Mouse (Mus musculus): Measurements from ENCODE around the gene Tnxb.

Gene Tnxb

DNA sequence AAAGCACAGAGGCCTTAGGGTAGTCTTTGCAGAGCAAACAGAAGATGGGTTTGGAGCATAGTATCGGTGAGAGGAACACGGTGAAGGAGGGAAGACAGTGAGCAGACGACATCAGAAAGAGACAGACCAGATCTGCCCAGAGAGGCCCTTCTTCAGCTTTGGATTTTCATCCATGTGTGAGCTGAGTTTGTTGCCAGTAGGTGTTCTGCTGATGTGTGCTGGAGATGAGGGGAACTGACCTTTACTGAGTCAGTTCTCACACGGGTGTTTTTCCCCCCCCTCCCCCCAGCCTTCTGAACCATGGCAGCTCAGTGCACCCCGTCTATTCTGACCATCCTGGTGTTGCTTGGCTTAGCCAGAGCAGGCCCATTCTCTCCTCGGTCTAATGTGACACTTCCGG lies at the start of gene Tnxb:
Gene Tnxb, plus strand, starts transcription at position 301 of the 400 bp plus-strand sequence.
- no peak for DNase-seq (ENCODE audit: low read depth, low spot score)

DNA sequence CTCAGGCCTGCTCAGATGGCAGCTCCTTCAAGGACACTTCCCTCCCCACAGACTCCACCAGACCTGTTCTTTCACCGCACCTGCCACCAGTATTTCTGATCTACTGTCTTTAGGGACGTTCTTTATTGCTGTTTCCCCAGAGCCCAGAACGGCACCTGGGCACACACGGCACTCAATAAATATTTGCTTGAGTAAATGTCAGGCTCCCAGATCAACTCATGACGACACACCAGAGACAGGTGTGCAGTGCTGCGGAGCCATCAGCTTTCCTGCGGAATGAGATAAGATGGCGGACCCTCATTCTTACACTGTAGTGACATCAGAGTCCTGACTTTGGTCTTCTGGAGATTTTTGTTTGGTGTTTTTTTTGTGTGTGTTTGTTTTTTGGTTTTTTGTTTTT lies 49.3 kb upstream of the Tnxb start:
- no peak for DNase-seq (ENCODE audit: low read depth, low spot score)

DNA sequence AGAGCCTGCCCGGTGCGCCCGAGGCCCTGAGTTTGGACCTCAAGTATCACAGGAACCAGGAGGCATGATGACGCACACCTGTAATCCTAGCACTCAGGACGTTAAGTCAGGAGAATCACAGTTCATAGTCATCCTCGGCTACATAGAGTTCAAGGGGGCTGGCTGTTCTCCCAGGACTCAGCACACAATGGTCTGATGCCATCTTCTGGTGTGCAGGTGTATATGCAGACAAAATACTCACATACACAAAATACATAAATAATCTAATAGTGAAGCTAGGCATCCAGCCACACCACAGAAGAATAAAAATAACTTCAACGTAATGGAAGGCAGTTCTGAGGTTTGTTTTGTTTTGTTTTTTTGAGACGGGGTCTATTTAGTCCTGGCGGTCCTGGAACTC lies 47.2 kb upstream of the Tnxb start:
- DNase-seq (ENCODE audit: low read depth, low spot score), result no peak

DNA sequence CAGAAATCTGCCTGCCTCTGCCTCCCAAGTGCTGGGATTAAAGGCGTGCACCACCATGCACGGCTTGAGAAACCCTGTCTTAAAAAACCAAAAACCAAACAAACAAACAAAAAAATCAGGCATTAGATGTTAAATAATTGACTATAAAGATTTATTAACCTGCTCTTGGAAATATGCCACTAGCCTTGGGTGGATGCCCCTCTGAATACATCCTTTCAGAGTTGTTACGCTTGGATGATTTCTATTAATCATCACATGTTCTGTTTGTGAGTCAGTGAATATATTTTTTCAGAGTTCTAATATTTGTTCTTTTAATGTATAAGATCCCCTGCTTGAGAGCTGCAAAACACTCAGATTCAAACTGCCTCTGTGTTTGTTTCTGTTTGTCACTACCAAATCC lies 45.4 kb upstream of the Tnxb start:
- no peak for DNase-seq (ENCODE audit: low read depth, low spot score)

DNA sequence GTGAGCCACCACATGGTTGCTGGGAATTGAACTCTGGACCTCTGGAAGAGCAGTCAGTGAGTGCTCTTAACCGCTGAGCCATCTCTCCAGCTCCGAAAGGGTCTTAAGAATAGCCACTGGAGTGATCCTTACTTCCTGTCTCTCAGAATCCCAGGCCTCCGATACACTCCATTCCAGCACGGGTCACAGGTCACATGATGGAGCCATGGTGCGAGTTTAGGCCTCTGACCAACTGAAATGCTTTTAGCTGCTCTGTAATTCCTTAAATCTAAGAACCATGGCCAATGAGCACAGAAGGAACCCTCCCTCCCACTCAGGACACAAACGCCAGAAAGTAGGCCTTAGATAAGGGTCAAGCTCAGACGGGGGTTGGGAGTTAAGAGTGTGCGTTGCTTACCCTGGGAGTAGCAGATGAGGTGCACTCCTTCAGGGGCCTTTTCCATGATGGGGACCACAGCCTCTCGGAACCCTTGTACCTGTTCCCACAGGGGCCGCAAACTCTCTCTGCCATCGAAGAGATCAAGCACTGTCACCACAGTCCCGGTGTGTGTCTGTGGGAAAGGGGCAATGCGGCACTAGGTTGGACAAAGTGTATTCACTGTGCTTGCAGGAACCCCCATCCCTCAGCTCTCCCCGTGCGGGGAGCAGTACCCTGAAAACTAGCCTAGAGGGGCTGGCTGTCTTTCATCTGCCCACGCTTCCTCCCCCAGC lies 44.1 kb upstream of the Tnxb start:
- no peak for DNase-seq (ENCODE audit: low read depth, low spot score)

DNA sequence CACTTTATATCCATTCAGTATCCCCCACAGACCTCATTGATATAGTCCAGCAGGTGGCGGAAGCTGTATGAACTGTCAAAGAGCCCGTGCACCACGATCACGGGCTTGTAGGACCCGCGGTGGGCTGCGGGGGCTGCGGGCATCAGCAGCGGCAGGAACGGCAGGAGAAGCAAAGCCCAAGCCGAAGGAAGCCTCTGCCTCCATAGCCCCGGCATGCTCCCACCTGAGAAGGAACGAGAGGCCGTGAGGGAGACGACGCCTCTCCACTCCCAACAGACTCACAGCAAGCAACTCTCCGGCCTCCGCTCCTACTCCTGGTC lies 43.6 kb upstream of the Tnxb start:
- peak; percentile 72 for DNase-seq (ENCODE audit: low read depth, low spot score)

DNA sequence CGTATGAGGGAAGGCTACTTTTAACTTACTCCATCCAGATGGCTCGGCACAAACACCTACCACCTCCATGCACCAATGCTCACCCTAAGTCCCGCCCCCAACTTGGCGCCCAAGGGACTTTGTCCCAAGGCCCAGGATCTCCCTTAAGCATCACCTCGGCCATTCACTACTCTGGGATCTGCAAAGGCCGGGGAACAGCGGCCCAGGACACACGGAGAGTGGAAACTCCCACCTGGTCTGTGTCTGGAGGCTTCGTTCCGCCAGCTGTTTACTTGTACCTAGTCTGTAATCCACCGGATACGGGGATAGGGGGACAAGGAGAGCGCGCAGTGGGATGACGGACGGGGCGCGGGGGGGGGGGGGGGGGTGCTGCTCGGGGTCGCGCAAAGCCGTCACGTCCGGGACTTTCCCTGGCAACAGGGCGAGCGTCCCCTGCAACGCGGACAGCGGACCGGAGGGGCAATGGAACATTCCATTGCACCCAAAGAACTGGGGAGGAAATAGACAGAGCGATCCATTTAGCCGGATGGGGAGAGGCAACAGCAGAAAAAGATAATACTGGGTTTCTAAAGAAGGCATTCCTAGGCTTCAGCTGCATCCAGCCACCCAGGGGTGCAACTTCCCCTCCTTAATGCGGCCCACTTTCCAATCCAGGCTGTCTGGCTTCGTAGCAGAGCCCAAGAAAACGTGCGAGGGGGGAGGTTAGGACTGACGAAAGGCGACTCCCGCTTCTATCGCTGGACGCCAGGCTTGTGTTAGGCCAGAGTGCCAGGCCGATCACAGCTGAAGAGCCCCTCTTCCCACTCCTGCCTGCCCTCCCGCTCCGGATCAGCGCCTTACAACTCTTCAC lies 43.0 kb upstream of the Tnxb start:
- DNase-seq (ENCODE audit: low read depth, low spot score), result peak; percentile 91

DNA sequence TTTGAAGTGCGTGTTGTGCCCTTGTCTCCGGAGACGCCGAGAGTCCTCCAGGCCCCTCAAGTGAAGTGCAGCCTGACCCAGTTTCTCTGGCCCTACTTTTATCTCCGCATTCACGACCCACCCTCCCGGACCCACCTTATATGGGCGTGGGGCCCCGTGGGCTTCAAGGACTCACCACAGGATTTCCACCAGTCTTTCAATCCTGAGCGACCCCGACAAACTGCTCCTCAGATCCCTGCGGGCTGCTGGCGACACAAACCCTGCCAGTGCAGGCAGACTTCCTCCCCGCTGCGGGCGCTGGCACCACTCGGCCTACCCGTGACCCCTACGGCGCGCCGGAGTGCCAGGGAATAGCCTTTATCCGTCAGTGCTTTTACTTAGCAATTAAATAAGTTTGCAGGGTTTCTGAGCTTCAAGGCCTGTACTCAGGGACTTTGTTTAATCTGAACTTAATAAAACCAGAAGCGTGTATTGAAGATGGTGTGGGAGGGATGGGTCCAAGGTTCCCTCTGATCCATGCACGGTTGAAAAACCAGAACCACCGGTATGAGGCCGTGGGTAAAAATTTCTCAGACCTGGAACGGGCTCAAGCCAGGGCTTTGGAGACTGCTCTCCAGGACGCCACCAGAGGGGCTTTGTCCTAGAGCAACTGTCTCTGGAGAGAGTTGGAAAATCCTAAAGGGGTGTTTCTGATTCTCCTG lies 42.2 kb upstream of the Tnxb start, which contains the start of gene Ppt2:
Gene Ppt2, minus strand, starts transcription at position 568 of the 701 bp plus-strand sequence.
- peak; percentile 45 for DNase-seq (ENCODE audit: low read depth, low spot score)

DNA sequence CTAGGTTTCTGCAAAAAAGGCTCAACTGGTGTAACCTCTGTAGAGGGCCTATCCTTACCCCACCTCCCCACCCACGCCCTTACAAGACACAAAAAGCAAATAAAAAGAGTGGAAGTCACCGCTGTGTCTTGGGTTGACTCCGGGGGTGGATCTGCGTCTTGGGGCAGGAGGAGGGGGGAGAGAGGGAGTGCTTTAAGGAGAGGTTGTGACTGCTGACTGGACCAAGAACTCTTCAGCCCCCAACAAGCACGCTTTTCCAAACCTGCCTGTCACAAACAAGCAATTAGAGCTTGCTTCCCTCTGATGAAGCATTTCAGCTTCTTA lies 41.7 kb upstream of the Tnxb start:
- DNase-seq (ENCODE audit: low read depth, low spot score), result no peak

DNA sequence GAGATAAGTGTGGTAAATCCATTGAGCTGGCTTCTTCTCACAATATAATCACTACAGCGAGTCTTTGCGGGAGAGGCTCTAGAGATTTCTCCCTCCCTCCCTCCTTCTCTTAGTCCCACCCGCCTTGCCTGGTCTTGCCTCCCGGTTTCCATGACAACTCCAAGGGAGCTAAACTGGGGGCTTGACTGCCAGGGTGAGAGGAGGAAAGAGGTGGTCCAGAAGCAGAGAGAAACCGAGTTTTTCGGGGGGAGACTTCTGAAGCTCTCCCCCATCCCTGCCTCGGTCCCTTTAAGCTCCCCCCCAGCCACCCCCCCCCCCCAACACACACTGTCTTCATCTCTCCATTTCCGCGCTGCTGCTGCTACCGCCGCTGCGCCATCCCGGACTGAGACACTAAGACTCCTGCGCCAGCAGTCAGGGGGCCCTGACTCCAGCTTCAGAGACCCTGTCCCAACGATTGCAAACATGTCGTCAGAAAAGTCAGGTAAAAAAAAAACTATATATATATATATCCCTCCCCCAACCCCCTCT lies 41.0 kb upstream of the Tnxb start, which contains the start of gene Prrt1:
Gene Prrt1, plus strand, starts transcription at position 313 of the 531 bp plus-strand sequence.
- no peak for DNase-seq (ENCODE audit: low read depth, low spot score)

DNA sequence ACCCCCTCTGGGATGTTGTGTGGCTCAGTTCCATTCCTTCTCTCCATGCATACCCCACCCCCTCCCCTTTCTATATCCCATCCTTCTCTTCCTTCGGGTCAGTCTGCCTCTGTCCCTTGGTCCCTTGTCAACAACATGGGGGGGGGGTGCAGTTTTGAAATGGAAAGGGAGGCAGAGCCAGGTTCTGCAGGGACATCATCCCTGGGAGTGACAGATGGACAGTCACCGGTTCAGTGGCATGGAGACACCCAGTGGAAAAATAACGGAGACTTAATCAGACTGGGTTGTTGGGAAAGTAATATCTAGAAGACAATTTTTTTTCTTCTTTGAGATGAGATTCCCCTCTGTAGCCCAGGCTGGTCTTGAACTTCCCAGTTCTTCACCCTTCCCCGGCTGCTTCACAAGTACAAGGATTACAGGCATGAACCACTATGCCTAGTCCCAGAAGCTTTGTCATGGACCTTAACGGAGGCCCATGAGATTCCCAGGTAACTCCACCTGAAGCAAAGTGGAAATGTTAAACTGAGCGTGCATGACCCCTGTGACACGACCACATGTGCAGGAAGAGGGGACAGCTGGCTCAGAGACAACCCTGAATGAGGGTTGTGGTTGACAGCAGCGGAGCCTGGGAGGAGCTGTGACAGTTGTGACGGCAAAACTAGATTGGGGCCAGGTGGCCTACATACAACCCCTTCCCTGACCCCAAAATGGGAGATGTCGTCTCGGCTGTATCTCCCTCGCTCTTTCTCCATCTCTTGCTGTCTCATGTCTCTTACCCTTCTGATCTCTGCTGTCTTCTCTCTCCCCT lies 40.3 kb upstream of the Tnxb start:
- no peak for DNase-seq (ENCODE audit: low read depth, low spot score)

DNA sequence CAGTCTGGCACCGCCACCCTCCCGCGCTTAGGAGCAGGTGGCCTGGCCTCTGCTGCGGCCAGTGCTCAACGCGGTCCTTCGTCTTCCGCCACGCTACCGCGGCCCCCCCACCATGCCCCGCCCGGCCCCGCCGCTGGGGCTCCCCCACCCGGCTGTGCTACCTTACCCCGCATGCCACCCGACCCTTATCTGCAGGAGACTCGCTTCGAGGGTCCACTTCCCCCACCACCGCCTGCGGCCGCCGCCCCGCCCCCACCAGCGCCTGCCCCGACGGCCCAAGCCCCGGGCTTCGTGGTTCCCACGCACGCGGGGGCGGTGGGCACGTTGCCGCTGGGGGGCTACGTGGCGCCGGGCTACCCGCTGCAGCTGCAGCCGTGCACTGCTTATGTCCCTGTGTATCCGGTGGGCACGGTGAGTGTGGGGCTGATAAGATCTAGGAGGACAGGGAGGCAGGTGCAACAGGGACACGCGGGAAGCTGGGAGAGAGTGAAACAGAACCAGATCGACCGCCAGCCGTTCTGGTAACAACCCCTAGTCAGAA lies 39.5 kb upstream of the Tnxb start:
- DNase-seq (ENCODE audit: low read depth, low spot score), result no peak

DNA sequence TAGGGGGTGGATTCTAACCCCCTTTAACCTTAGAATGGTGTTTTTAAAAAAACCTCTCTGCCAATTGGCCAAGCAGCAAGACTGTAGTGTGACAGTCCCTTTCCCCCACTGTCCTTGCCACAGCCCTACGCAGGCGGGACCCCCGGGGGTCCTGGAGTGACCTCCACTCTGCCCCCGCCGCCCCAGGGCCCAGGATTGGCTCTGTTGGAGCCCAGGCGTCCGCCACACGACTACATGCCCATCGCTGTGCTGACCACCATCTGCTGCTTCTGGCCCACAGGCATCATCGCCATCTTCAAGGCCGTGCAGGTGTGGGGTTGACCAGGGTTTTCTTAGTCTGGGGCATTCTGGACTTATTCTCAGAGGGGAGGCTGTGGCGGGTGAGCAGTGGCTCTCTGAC lies 38.7 kb upstream of the Tnxb start:
- DNase-seq (ENCODE audit: low read depth, low spot score), result no peak

DNA sequence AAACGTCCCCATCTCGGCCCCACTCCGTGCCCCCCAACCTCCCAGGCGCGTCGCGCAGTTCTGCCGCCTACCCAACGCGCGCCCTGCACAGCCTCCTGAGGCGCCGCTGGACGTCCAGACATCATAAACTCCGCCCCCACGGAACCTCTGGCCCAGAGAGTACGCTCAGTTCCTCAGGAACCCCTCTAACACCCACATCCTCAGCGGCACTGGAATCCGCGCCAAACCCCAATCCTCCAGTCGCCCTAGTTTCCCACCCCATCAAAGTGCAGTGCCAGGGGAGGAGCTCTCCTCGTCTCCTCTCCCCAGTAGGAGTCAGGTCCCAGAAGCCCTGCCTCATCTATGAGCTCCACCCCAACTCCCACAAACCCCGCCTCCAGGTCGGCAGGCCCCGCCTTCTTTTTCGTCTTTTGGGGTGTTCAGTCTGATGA lies 38.1 kb upstream of the Tnxb start:
- no peak for DNase-seq (ENCODE audit: low read depth, low spot score)

DNA sequence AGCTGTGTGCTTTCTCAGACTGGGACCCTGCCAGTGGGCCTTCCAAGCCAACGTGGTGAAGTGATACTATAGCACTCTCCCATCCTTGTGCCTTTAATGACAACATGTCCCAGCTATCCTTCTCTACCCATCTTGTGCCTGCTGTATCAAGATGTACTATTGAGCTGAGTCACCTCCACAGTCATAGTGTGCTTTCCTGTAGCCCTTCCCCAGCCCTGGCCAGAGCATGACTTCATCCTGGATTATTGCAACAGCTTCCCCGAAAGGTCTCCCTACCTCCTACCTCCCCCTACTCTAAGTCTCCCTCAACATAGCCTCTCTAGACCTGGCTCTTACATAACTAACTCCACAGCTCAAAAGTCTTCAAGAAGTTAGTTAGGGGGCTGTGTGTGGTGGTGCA lies 34.7 kb upstream of the Tnxb start:
- peak; percentile 71 for DNase-seq (ENCODE audit: low read depth, low spot score)

DNA sequence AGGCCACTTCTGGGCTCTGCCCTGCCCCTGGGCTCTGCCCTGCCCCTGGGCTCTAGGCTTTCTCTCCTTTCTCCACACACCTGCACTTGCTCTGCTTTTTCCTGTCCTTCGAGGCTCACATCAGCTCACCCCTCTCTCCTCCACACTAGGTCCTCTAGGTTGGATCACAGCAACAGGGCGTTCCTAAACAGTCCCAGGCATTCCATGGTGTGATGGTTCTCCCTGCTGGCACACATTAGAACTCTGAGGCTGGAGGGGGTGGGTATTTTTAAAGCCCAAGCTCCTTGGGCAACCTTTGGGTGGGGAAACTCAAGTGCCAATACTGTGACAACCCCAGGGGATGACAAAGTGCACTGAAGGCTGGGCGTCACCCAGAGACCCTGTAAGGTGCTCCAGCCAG lies 32.9 kb upstream of the Tnxb start:
- no peak for DNase-seq (ENCODE audit: low read depth, low spot score)

DNA sequence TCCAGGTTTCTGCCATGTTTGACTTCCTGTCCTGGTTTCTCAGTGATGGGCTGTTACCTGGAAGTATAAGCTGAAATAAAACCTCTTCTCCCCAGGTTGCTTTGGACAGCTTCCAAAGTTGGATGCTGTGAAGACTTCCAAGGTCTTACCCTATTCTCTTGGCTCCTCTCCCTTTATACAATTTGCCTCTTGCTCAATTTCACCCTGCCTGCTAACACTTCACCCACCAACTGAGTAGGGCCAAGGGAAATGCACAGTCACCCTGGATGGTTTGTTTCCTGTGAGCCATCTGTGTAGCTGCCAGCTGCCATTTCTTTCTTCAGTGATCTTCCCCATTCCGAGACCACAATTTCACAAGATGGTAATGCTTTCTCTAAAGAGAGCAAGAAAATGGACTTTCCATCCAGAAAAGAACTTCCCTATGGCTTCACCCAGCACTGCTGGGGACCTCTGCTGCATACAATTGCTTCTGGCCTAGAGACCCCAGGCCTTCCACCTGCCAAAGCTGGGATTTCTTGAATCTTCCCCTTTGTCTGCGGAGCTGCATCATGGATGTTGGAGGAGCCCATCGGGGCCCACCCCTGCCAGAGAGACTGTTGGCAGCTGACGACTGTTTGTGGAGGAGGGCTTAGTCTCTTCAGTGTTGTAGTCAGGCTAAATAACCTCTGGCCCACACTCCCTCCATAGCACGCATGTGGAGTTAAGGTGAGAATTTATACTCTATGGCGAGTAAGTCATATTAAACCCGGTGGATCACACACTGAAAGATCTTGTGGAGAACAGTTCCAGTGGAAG lies 30.7 kb upstream of the Tnxb start:
- DNase-seq (ENCODE audit: low read depth, low spot score), result peak; percentile 46

DNA sequence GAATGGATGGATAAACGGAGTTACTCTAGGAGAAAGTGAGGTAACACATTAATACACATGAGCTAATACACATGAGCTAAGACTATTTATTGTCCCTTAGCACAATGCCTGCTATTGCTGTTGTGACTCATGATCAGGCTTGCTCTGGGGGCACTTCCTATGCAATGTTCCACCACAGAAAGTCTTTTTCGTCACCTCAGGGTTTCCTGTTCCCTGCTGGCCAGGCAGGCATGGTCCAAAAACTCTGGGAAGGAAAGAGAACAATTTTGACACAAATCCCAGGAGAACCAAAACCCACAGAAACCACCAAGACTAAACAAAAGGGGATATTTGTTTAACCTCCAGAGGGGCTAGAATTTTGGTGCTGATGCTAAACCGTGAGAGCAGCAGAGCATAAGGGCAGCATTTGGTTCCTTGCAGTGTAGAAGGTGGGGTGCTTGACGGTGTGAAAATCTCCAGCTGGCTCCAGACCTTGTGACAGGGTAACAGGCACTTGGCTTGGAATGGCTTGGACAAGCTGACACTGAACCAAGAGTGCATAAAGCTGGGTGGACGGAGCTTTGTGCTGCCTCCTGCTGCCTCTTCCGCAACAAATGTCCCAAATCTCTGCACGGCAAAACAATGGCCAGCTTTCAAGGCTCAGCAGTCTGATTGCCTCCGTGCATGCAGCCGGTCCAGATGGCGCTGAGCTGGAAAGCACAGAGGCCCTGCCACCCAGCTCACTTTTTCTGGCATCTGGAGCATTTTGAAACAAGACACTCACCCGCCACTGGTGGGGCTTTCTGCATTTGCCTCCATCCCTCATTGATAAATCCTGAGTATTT lies 29.3 kb upstream of the Tnxb start:
- peak; percentile 95 for DNase-seq (ENCODE audit: low read depth, low spot score)

DNA sequence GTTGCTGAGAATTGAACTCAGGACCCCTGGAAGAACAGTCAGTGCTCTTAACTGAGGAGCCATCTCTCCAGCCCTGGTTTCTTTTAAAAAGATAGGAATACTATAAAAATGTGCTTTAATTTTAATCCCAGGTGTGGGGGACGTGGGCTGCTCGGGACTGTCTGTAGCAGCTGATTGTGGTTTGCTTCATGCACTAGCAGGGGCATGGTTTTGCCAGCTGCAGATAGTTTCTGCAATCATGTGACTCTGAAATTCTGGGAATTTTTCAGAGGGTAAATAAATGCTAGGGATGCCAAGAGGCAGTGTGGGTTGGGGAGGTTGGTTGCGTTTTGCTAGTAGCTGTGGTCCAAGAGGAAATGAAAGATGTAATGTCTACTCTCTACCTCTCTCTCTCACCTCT lies 28.4 kb upstream of the Tnxb start:
- DNase-seq (ENCODE audit: low read depth, low spot score), result no peak

DNA sequence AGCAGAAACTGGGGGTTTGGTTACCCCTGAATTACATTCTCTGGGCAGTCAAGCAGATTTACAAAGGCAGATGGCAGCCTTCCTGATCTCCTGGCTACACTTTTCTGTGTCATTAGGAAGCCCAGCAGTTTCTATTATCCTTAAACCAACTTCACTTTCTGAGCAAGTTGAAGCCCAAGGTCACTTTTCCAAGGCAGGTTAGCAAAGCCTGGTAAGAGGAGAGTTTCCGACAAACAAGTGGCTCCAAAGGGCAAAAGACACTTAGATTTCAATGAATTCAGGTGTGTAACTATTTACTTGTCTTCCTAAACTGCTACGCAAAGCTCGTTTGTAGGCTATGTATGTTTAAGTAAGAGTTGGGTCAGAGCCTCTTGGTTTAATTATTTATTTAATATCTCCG lies 27.0 kb upstream of the Tnxb start:
- DNase-seq (ENCODE audit: low read depth, low spot score), result no peak

Data from 3T3-L1 (cell line).